Mouse (Mus musculus) embryonic fibroblast, embryonic 13.5 days (primary cell): ENCODE data around the gene Cacna1h.

Source experiments
- CTCF ChIP-seq: IDR thresholded peaks from 2 replicates; pipeline ENCODE4 v1.5.1; 2011; ENCODE audit warnings: mild to moderate bottlenecking, control low read depth, low read length, moderate library complexity, borderline replicate concordance; ENCODE audit not compliant: insufficient read depth
- POLR2A ChIP-seq: IDR thresholded peaks from 2 replicates; pipeline ENCODE4 v1.6.1; 2011; ENCODE audit warnings: low read depth, mild to moderate bottlenecking, control low read depth, low read length, moderate library complexity

- TF ChIP-seq CTCF, result no peak
- no peak for TF ChIP-seq POLR2A
Measured at GRCm38 (mm10) chr17:25414209-25414608, 19.4 kb downstream of the Cacna1h start.
